Mouse (Mus musculus): Measurements from ENCODE around the gene Nt5e.

Nt5e gene

GRCm38 (mm10) chr9:88380542-88380941 is 53.5 kb downstream of the Nt5e start:
- no peak for DNase-seq (ENCODE audit: low read depth, low spot score)

DNA sequence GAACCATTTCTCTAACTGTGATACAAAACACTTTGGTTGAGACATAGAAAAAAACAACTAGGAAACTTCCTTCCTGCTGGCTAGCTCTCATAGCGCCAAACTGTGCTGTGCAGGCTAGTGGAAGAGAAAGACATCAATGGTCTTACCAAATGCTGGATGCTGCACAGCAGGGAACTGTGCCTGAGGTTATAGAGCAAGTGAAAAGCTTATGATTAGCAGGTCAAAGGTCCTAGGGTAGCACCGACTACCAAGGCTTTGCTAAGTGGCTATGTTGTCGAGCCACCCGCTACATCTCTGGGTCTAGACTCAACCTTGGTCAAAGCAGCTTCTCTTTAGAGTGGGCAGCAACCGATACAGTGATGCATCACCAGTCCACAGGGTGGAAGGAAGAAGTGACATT is 61.8 kb downstream of the Nt5e start:
- no peak for DNase-seq (ENCODE audit: low read depth, low spot score)

GRCm38 (mm10) chr9:88394852-88395251 is 67.9 kb downstream of the Nt5e start:
- no peak for DNase-seq (ENCODE audit: low read depth, low spot score)

- DNase-seq (ENCODE audit: low read depth, low spot score): no peak
Observed at GRCm38 (mm10) chr9:88398461-88398860, 71.5 kb downstream of the Nt5e start.

DNA sequence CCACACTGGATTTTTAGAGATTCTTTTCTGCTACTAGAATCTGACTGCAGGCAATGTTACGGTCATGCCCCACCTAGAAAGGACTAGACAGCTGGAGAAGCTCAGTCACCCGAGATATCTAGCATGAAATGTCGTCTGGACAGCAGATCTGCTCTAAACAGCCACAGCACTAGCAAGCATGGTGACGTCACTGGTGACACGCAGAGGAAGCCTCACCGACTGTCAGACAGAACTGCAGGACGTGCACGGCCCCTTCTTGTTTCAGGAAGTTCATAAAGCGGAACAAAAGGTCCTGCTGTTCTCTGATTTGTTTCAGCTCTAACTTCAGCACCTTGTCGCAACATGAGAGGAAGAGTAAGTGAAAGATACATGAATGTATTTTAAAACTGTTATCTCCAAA is 77.1 kb downstream of the Nt5e start:
- peak; percentile 31 for DNase-seq (ENCODE audit: low read depth, low spot score)

GRCm38 (mm10) chr9:88404515-88404914 is 77.5 kb downstream of the Nt5e start:
- DNase-seq (ENCODE audit: low read depth, low spot score): no peak

DNA sequence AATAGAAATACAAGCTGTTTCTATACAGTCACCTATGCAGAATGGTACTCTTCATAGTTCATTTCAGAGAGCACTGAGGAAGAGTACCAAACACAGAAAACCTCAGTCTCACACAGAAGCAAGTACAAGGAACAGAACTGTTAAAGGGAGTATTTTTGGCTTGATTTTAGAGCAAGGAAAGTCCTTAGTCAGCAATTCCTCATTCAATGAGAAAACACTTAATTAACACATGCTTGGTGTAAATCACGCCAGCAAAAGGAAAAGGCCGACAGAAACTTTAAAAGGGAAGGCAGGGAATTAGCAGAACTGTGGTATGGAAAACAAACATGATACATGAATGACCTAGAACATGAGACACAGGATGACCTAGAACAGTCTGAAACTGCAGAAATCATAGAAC is 83.0 kb downstream of the Nt5e start:
- DNase-seq (ENCODE audit: low read depth, low spot score): no peak

DNA sequence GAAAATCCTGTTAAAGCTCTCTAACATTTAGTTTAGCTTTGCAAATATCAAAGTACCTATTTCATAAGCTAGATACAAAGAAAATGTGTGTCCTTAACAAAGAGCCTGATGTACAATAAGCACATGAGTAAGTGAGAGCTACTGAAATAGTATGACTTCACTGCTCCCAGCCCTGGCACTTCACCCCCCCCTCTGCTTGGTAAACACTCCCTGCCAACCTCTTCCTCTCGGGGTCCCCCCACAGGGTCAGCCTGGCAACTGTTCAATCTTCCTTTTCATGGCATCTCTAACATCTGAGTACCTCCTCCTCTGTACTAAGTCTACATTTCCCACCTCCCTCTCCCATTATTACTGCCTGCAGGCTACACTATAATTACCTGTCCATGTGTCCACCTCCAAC is 89.8 kb downstream of the Nt5e start:
- no peak for DNase-seq (ENCODE audit: low read depth, low spot score)
